Comparison of ENCODE assay signal across 17 mouse cellular contexts in the genomic region with DNA sequence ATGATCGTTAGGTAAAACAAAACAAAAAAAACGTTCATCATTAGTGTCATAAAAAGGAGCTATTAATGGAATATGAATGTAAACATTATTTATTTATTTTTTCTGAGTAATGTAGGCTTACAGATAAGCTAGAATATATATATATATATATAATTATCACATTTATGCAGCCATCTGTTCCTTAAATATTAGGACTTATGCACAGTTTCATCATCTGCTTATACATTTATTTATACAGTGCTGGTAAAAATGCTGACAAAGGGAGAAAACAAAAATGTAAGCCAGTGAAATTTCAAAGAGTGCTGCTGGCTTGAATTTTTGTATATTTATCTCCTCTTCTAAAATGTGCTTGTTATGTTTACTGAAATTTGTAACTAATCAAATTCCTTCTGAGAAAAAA.
"Had no signal": no experiment of that assay in that cellular context is flagged by ENCODE, and none has a peak within 500 bp of the region (broad histone marks: within the 10 kb centered on the region; RNA-seq: fewer than 3 reads in every experiment).

No protein-coding gene starts in this region.

- H3K4me3 ChIP-seq: liver, embryonic 15.5 days; lung, embryonic 15.5 days; megakaryocyte, embryonic 14.5 days; midbrain, embryonic 13.5 days; midbrain, embryonic 15.5 days; neural tube, embryonic 12.5 days; stomach, embryonic 15.5 days had no signal

- DNase-seq: liver, postnatal 0 days; lung, postnatal 14 days; lung, postnatal 36 days; right cerebral cortex, postnatal 14 days; thymus, adult 2 months; thymus, postnatal 25 days; thymus, postnatal 4 days had no signal

- H3K4me2 ChIP-seq: liver, embryonic 15.5 days; lung, embryonic 15.5 days; midbrain, embryonic 11.5 days; midbrain, embryonic 13.5 days; midbrain, embryonic 15.5 days; neural tube, embryonic 12.5 days; stomach, embryonic 15.5 days had no signal

- H3K9me3 ChIP-seq: liver, embryonic 15.5 days; lung, embryonic 15.5 days; midbrain, embryonic 13.5 days; midbrain, embryonic 15.5 days; neural tube, embryonic 12.5 days; stomach, embryonic 15.5 days had no signal

- H3K27ac ChIP-seq: liver, embryonic 15.5 days; lung, embryonic 15.5 days; macrophage; midbrain, embryonic 13.5 days; midbrain, embryonic 15.5 days; neural tube, embryonic 12.5 days; stomach, embryonic 15.5 days; stomach, postnatal 0 days had no signal

- H3K27me3 ChIP-seq: liver, embryonic 15.5 days; lung, embryonic 15.5 days; megakaryocyte, embryonic 14.5 days; midbrain, embryonic 13.5 days; midbrain, embryonic 15.5 days; neural tube, embryonic 12.5 days; stomach, embryonic 15.5 days had no signal

- H3K9ac ChIP-seq: liver, embryonic 15.5 days; liver, postnatal 0 days; lung, embryonic 15.5 days; midbrain, embryonic 13.5 days; midbrain, embryonic 15.5 days; neural tube, embryonic 12.5 days; stomach, embryonic 15.5 days had no signal

- H3K4me1 ChIP-seq: liver, embryonic 15.5 days; lung, embryonic 15.5 days; megakaryocyte, embryonic 14.5 days; midbrain, embryonic 13.5 days; midbrain, embryonic 15.5 days; neural tube, embryonic 12.5 days; stomach, embryonic 15.5 days had no signal

- H3K36me3 ChIP-seq: liver, embryonic 15.5 days; lung, embryonic 15.5 days; midbrain, embryonic 13.5 days; midbrain, embryonic 15.5 days; neural tube, embryonic 12.5 days; stomach, embryonic 15.5 days had no signal

- ATAC-seq: liver, postnatal 0 days; midbrain, embryonic 13.5 days; midbrain, embryonic 15.5 days had no signal
